Mouse (Mus musculus) embryonic stem cell, embryonic (primary cell): Measurements from ENCODE around the gene Borcs8.

Experiments used
- CTCF ChIA-PET, 4 experiments: fragments of 300-600 bp in 2 of 4; fragments of 350-600 bp in 2 of 4; sonication (Branson Sonifier 250); formaldehyde crosslinking; loops; one replicate each; lab custom pipeline; 2022; ENCODE audit warnings: inconsistent platforms in 2 of 4; lab: Charles Lee
- POLR2A ChIA-PET, 4 experiments: fragments of 300-600 bp in 2 of 4; fragments of 350-600 bp in 2 of 4; sonication (Branson Sonifier 250); formaldehyde crosslinking; loops; one replicate each; lab custom pipeline; 2022; ENCODE audit warnings: antibody characterized with exemption in 4 of 4, inconsistent platforms in 1 of 4; lab: Charles Lee

Gene Borcs8

DNA sequence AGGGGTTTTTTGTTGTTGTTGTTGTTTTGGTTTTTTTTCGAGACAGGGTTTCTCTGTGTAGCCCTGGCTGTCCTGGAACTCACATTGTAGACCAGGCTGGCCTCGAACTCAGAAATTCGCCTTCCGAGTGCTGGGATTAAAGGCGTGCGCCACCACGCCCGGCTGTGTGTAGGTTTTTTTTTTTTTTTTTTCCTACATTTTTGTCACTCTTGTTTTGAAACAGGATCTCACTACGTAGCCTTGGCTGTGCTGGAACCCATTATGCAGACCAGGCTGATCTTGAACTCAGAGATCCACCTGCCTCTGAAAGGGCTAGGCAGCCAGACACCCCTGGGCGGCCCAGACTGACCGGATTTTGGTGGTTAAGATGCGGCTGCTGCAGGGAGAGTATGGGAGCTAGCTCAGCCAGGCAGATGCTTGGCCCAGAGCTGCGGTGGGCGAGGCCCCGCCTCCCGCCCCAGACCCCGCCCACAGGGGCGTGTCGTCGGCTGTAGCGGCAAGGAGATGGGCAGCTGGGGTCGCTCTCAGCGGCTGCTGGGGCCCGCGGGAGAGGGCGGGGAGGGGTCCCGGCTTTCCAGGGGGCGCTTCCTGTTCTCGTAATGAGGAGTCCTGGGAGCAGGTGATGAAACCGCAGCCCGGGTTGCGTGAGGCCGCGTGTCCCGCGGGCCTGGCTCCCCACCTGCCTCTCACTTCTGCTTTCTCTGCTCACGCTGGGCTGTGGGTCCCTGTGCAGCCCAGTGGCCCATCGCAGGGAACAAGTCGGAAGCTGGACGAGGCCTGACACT, 19.0 kb downstream of the Borcs8 start:
- CTCF ChIA-PET = interaction anchor here (0.5 to 1.8 kb wide), 10 partner anchors 8 to 1507 kb away, joined by 3 to 7 read pairs (median 4); partner anchors contain the start of gene Tmem161a (in 1 of the 4)
- POLR2A ChIA-PET = interaction anchor here in 3 of 4 experiments (0.6 to 4.3 kb wide), 62 partner anchors 8 to 1914 kb away, joined by 3 to 64 read pairs (median 5); partner anchors contain the start of genes Nr2c2ap (in 3 of the 3), Slc25a42 (in 3 of the 3), Tmem161a (in 3 of the 3) and Borcs8 (in 2 of the 3)

DNA sequence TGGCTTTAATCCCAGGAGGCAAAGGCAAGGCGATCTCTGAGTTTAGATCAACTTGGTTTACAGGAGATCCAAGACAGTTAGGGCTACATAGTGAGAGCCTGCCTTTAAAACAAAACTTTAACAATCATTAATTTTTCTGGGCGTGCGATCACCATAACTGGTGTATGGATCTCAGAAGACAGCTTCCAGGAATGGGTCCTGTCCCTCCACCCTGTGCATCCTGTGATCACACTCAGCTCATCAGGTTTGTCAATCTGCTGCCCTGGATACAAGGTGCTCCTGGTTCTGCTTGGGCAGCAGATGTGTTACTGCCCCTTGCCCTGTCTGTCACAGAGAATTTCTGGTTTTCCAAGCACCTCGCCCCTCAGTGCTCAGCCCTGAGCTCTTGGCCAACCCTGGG, 19.9 kb downstream of the Borcs8 start:
- ChIA-PET POLR2A (interaction anchor here (0.6 to 4.3 kb wide), 53 partner anchors 7 to 539 kb away, joined by 3 to 64 read pairs (median 5); partner anchors contain the start of genes Slc25a42 (in 3 of the 4), Tmem161a (in 3 of the 4), Borcs8 (in 2 of the 4) and Mef2b (in 2 of the 4)), CTCF (interaction anchor here in 2 of 4 experiments (0.6 to 1.8 kb wide), 4 partner anchors 7 to 19 kb away, joined by 3 to 7 read pairs (median 5); partner anchors contain the start of gene Tmem161a (in 1 of the 2))

DNA sequence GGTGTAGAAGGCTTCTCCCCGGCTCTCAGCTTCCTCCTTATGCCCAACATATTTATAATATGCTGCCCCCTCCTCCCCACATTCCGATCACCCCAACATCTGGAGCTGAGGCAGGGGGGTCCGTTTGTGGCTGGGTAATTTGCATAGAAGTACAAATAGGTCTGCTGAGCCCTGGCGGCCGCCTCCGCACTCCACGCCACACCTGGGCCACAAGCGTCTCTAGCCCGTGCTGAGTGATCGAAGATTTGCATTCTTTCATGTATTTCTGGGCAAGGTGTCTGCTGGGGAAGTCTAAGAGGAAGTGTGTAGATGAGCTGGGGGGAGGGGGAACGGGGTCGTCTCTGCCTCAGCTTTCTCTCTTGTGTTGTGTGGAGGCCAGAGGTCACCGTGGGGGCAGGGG, 20.7 kb downstream of the Borcs8 start:
- ChIA-PET CTCF (interaction anchor here in 2 of 4 experiments (0.6 to 0.7 kb wide), 2 partner anchors 12 to 19 kb away, joined by 3 to 4 read pairs; partner anchors contain the start of gene Tmem161a (in 1 of the 2)), POLR2A (interaction anchor here (0.6 to 4.3 kb wide), 33 partner anchors 8 to 379 kb away, joined by 3 to 64 read pairs (median 5); partner anchors contain the start of genes Tmem161a (in 3 of the 4), Borcs8 (in 2 of the 4), Mef2b (in 2 of the 4) and Ncan (in 2 of the 4))

DNA sequence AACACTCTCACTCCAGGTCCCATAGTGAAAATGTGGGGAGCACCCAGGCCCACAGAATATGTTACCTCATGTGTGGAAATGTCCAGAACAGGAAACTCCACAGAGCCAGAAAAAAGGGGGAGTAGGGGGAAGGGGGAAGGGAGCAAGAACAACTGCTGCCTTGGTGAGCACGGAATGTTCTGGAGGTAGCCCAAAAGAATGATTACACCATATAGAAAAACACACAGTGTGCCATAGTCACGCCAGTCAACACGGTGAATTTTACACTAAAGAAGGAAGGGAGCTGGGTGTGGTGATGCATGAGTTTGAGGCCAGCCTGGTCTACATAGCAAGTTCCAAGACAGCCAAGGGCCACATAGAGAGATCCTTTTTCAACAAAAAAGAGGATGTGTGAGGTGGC, 24.0 kb downstream of the Borcs8 start:
- ChIA-PET CTCF (no interaction called here), POLR2A (interaction anchor here in 2 of 4 experiments (0.6 to 1.5 kb wide), 6 partner anchors 11 to 106 kb away, joined by 3 to 8 read pairs (median 4); partner anchors contain the start of gene Slc25a42 (in 1 of the 2))

DNA sequence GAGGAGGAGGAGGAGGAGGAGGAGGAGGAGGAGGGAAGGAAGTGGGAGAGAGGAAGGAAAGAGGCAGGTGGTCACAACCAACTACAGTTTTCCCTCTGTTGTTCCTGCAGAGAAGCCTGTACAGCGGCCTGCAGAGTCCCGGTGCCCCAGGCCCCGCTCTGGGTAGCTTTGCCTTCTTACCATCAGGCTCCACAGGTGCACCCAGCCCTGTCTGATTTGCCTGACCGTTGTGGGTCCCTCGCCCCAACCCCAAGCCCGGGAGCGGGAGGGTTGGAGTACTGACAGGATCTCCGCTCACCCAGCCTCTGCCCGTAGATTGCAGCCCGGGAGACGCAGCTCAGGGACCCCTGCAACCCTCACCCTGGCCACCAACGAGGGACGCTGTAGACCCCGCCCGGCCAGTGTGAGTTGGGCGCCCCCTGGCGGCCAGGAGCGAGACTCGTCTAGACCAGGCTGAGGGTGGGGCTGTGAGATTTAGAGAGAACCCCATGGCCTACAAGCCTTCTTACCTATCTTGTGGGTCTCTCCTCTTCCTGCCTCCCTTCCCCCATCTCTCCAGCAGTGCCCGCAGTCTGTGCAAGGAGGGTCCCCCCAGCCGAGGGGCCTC, 27.3 kb downstream of the Borcs8 start:
- ChIA-PET CTCF (interaction anchor here (0.5 to 2.2 kb wide), 34 partner anchors 8 to 955 kb away, joined by 3 to 20 read pairs (median 3); partner anchors contain the start of genes Gm20422 (in 1 of the 4), Hapln4 (in 1 of the 4), Homer3 (in 1 of the 4) and Slc25a42 (in 1 of the 4)), POLR2A (interaction anchor here in 3 of 4 experiments (0.5 to 1.8 kb wide), 16 partner anchors 8 to 417 kb away, joined by 3 to 8 read pairs (median 5); partner anchors contain the start of genes Mef2b (in 1 of the 3) and Zfp963 (in 1 of the 3))

DNA sequence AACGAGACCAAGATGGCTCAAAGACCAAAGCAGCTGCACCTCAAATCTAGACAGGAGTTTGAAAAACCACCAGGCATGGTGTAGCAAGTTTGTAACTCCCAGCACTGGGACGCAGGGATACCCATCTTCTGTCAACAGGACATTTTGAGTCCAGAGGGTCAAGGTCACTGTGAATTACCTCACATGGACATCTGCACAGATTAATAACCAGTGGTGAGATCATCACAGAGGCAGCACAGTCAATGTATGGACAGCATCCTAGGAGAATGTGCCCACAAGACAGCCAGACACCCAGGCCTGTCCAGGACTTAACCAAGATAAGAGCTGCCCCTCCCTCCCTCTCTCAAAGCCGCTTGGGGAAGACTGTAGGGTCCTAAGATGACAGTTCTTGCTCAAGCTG, 30.8 kb downstream of the Borcs8 start:
- ChIA-PET CTCF (no interaction called here), POLR2A (interaction anchor here in 2 of 4 experiments (0.6 to 4.2 kb wide), 6 partner anchors 10 to 53 kb away, joined by 3 to 34 read pairs (median 4); partner anchors contain the start of genes Borcs8 (in 1 of the 2), Mef2b (in 1 of the 2) and Rfxank (in 1 of the 2))

DNA sequence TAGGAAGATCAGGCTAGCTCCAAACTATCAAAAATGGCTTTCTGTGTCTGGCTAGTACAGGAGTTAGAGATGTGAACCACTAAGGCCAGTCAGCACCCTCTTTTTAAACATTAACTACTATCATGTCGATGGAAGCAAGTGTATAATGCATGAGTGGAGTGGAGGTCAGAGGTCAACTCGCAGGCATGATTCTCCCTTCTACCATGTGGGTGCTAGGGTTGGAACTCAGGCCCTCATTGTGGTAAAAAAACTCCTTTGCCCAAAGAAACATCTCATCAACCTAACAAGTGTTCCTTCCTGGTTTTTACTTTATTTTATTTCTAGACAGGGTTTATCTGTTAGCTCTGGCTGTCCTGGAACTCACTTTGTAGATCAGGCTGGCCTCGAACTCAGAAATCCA, 31.4 kb downstream of the Borcs8 start:
- ChIA-PET CTCF (no interaction called here), POLR2A (interaction anchor here in 2 of 4 experiments (0.8 to 4.2 kb wide), 15 partner anchors 11 to 321 kb away, joined by 3 to 35 read pairs (median 6); partner anchors contain the start of genes Borcs8 (in 1 of the 2), Mef2b (in 1 of the 2), Nr2c2ap (in 1 of the 2) and Rfxank (in 1 of the 2))

DNA sequence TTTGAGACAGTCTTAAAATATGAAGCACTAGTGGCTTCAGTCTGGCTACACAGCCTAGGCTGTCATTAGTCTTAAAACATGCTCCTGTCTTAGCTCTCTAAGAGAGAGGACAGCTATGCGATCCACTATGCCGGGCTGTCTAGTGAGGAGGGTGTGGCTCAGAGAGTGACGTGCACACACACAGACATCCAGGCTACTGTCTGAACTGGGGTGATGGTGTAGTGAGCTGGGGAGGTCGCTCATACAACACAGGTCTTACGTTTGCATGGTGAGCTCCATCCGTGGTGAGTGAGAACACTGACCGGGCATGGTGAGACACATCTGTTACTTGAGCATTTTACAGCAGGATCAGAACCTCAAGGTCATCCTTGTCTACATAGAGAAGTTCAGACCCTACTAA, 31.9 kb downstream of the Borcs8 start:
- CTCF ChIA-PET = interaction anchor here in 1 of 4 experiments (1.0 to 1.3 kb wide), 2 partner anchors 13 to 112 kb away, joined by 3 to 4 read pairs; partner anchors contain the start of gene Homer3
- POLR2A ChIA-PET = interaction anchor here in 3 of 4 experiments (0.8 to 4.2 kb wide), 23 partner anchors 10 to 546 kb away, joined by 3 to 35 read pairs (median 5); partner anchors contain the start of genes Slc25a42 (in 2 of the 3), Borcs8 (in 1 of the 3), Mef2b (in 1 of the 3) and Nr2c2ap (in 1 of the 3)

DNA sequence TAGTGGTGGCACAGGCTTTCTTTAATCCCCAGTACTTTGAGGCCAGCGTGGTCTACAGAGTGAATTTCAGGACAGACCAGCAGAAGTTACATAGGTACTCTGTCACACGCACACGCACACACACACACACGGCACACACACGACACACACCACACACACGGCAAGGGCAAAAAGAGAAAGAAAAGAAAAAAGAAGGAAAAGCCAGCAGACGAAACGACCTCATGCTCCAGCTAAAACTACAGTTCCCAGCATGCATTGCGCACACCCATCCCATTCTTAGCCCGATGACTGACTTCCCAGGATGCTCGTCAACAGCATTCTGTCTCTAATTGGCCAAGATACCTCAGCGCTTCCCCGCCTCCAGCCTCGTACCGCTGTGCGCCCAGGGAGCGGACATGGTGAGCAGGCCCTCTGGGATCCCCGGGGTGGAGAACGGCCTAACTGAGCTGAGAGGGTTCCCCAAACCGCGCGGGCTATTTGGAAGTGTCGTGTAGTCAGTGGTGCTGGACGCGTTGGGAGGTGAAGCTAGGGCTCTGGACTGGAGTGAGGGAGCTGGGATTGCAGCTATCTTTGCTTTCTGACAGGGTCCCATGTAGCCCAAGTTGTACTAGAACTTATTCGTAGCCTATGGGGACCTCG, 32.9 kb downstream of the Borcs8 start, which contains the start of gene Tmem161a:
Gene Tmem161a (plus strand): TSS at position 314 of the 639 bp plus-strand sequence.
- ChIA-PET POLR2A (interaction anchor here in 3 of 4 experiments (0.5 to 4.2 kb wide), 54 partner anchors 9 to 1880 kb away, joined by 3 to 35 read pairs (median 4); partner anchors contain the start of genes Slc25a42 (in 3 of the 3), Nr2c2ap (in 2 of the 3), Borcs8 (in 1 of the 3) and Gdf1 (in 1 of the 3)), CTCF (interaction anchor here in 3 of 4 experiments (0.5 to 1.3 kb wide), 14 partner anchors 12 to 333 kb away, joined by 3 to 7 read pairs (median 3); partner anchors contain the start of genes Tm6sf2 (in 2 of the 3), Homer3 (in 1 of the 3) and Slc25a42 (in 1 of the 3))

DNA sequence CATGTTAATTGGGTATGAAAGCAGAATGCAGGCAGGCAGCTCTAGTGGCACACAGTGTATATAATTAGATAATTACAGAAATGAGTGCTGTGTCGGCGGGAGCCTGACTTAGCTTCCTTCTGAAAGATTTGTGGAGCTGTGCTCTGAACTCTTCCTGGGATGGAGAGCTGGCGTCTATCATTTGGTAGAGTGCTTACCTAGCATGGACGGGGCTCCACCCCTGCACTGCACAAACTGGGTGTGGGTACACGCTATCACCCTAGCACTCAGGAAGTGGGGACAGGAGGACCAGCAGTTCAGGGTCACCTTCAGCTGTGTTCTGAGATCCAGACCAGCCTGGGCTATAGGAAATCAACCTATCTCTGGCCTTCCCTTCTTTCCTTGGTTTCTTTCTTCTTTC, 34.0 kb downstream of the Borcs8 start:
- POLR2A ChIA-PET = interaction anchor here in 3 of 4 experiments (0.6 to 4.2 kb wide), 24 partner anchors 8 to 527 kb away, joined by 3 to 35 read pairs (median 4); partner anchors contain the start of genes Nr2c2ap (in 1 of the 3) and Slc25a42 (in 1 of the 3)
- CTCF ChIA-PET = interaction anchor here in 2 of 4 experiments (0.6 to 0.9 kb wide), 2 partner anchors 21 to 255 kb away, joined by 3 read pairs; no protein-coding TSS in a partner anchor

DNA sequence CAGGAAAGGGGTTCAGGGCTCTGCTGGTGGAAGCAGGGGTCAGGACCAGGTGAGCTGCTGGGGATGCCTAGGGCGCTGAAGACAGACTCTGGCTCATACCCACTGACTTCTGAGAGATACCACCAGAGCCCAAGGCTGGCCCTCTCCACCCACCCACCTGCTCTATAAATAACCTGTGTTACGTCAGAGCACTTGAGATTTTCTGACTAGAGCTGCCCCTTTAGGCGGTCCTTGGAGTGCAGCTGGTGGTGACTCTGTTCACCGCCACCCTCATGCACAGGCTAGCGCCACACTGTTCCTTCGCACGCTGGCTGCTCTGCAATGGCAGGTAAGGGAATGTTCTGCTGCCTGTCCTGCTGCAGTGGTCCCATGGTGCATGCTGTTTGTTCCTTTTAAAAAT, 34.8 kb downstream of the Borcs8 start:
- ChIA-PET CTCF (interaction anchor here in 2 of 4 experiments (0.6 kb wide), 2 partner anchors 97 to 329 kb away, joined by 3 read pairs; no protein-coding TSS in a partner anchor), POLR2A (interaction anchor here in 3 of 4 experiments (0.7 to 4.2 kb wide), 10 partner anchors 9 to 172 kb away, joined by 3 to 27 read pairs (median 3); partner anchors contain the start of genes Nr2c2ap (in 1 of the 3) and Slc25a42 (in 1 of the 3))

DNA sequence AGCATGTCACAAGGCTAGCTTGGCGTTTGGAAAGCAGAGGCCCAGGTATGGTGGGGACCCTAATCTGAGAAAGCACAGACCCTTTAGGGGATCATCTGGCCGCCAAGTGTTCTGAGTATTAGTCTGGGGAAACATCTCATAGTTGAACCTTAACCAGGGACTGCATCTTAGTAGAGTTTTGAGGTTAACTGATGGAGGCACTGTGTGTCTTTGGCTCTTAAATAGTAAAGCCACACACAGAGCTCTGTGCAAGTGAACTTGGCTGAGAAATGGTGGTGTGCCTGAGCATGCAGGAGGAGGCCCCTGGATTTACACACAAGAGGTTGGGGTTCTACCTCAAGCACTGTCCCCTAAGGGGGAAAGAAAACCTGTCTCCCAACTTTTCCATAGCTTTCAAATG, 38.9 kb downstream of the Borcs8 start:
- ChIA-PET POLR2A (interaction anchor here in 1 of 4 experiments (2.1 kb wide), 1 partner anchor 34 kb away, joined by 5 read pairs; the partner anchor contains the start of gene Slc25a42), CTCF (interaction anchor here in 1 of 4 experiments (0.6 kb wide), 1 partner anchor 35 kb away, joined by 3 read pairs; no protein-coding TSS in a partner anchor)

DNA sequence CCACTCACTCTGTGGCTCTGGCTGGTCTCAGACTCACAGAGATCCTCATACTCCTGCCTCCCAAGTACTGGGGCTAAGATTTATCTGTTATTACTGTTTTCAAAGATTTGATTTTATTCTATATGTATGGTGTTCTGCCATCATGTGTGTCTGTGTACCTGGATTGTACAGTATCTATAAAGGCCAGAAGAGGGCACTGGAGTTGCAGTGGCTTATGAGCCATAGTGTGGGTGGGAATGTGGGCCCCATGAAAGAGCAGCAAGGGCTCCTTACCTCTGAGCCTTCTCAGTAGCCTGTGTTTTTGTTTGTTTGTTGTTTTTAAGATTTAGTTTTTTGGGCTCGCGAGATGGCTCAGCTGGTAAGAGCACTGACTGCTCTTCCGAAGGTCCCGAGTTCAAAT, 39.8 kb downstream of the Borcs8 start:
- ChIA-PET CTCF (interaction anchor here in 1 of 4 experiments (0.6 kb wide), 1 partner anchor 13 kb away, joined by 3 read pairs; no protein-coding TSS in a partner anchor), POLR2A (interaction anchor here in 1 of 4 experiments (1.0 to 2.1 kb wide), 3 partner anchors 33 to 90 kb away, joined by 3 to 5 read pairs (median 3); partner anchors contain the start of gene Slc25a42)

DNA sequence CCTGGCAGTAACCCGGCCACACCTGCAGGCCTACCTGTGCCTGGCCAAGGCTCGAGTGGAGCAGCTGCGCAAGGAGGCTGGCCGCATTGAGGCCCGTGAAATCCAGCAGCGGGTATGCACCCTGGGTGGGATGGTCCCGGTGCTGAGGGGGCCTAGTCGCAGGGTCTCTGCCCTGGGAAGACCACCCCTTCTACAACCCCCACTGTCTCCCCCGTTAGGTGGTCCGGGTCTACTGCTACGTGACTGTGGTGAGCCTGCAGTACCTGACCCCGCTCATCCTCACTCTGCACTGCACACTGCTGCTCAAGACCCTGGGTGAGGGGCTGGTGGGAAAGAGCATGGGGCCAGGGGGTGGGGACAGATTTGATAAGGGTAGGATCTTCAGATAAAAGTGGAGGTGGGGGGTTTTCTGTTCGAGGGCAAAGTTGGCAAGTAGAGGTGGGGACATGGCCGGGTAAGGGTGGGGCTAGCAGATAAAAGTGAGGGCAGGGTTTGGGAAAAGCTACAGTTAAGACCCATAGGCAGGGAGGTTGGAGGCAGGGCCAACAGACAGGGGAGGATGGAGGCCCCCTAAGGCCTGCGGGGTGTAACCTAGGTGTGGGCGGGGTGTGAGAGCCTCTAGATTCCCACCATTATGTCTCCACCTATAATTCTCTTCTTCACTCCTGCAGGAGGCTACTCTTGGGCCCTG, 42.1 kb downstream of the Borcs8 start:
- ChIA-PET CTCF (interaction anchor here in 2 of 4 experiments (1.1 kb wide), 2 partner anchors 15 to 29 kb away, joined by 3 read pairs; no protein-coding TSS in a partner anchor), POLR2A (interaction anchor here in 2 of 4 experiments (0.5 to 1.9 kb wide), 12 partner anchors 8 to 118 kb away, joined by 3 to 7 read pairs (median 4); partner anchors contain the start of genes Slc25a42 (in 2 of the 2) and Tmem161a (in 2 of the 2))

DNA sequence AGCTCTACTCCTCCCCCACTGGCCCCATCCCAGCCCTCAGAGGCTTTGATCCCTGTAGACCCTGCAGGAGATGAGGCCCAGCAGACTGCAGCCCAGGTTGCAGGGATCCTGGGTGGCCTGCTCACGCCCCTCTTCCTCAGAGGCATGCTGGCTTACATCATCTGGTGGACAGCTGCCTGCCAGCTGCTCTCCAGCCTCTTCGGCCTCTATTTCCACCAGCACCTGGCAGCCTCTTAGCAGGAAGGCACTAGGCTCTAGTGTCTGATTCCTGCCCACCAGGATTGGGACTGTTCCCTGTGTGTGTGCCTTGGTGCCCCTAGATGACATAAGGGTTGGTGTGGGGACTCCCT, 42.6 kb downstream of the Borcs8 start:
- CTCF ChIA-PET = interaction anchor here in 2 of 4 experiments (1.1 kb wide), 2 partner anchors 15 to 29 kb away, joined by 3 read pairs; no protein-coding TSS in a partner anchor
- POLR2A ChIA-PET = interaction anchor here in 2 of 4 experiments (0.5 to 1.9 kb wide), 11 partner anchors 9 to 118 kb away, joined by 3 to 7 read pairs (median 3); partner anchors contain the start of genes Slc25a42 (in 2 of the 2) and Tmem161a (in 2 of the 2)
